ENCODE assay signal across 8 mouse cellular contexts in genomic region chr6:117906590-117907271, GRCm38 (mm10). TPM values are rescaled to one million over a fixed set of nuclear protein-coding genes. Genes with fewer than 3 reads are reported as not detected.
DNase-seq lines count a peak whose midpoint lies in the region; ATAC-seq and TF ChIP-seq lines count a peak whose summit lies in the region.

No protein-coding gene starts in this region.

- no peaks in the 10 kb centered on the region for H3K9me3 ChIP-seq in MEL (replicated peaks; ENCODE audit: insufficient read depth, low read length)
- no peaks in the 10 kb centered on the region for H3K9me3 ChIP-seq in forebrain, postnatal 0 days (ENCODE audit: low read length)
- H3K9me3 ChIP-seq in lung, embryonic 16.5 days (ENCODE audit: control insufficient read depth, low read length) = no peaks in the 10 kb centered on the region

- no peaks in the 10 kb centered on the region for H3K27me3 ChIP-seq in MEL (ENCODE audit: control insufficient read depth in 1 of 2, insufficient read depth in 2 of 2, low read length in 2 of 2)
- no peaks in the 10 kb centered on the region for H3K27me3 ChIP-seq in cerebellum, adult 2 months (ENCODE audit: control insufficient read depth, insufficient read depth, low read length)
- H3K27me3 ChIP-seq in forebrain, postnatal 0 days (ENCODE audit: insufficient read depth, low read length) = no peaks in the 10 kb centered on the region
- H3K27me3 ChIP-seq in lung, embryonic 16.5 days (ENCODE audit: control insufficient read depth, insufficient read depth, low read depth, low read length) = no peaks in the 10 kb centered on the region

- TF ChIP-seq CTCF in MEL (IDR thresholded peaks at IDR 0.05 in 2 of 3, conservative IDR thresholded peaks at IDR 0.05 in 1 of 3; ENCODE audit: control insufficient read depth in 1 of 3, insufficient read depth in 1 of 3, low read depth in 2 of 3, low read length in 3 of 3, poor library complexity in 1 of 3, severe bottlenecking in 1 of 3) = no peak
- no peak for TF ChIP-seq CTCF in cerebellum, adult 2 months (IDR thresholded peaks at IDR 0.05; ENCODE audit: borderline replicate concordance, insufficient read depth, low read depth, low read length)
- no peak; the same call in 1 of the 2 replicates for TF ChIP-seq CTCF in forebrain, postnatal 0 days (IDR thresholded peaks at IDR 0.05; ENCODE audit: low read depth)

- peak overlapping the region; percentile 99 for H3K4me2 ChIP-seq in forebrain, postnatal 0 days (ENCODE audit: low read depth)
- peak overlapping the region; percentile 83 for H3K4me2 ChIP-seq in lung, embryonic 16.5 days (ENCODE audit: low read depth, low read length)

- H3K9ac ChIP-seq in MEL (ENCODE audit: control insufficient read depth, low read depth, low read length, poor library complexity, severe bottlenecking) = peak overlapping the region; percentile 92
- peak overlapping the region; percentile 74 for H3K9ac ChIP-seq in forebrain, postnatal 0 days
- H3K9ac ChIP-seq in lung, embryonic 16.5 days (ENCODE audit: low read length) = peak overlapping the region; percentile 85

- ATAC-seq in forebrain, postnatal 0 days = peak; percentile 99
- ATAC-seq in hematopoietic stem cell, adult 5-6 weeks (replicated peaks in 1 of 2; ENCODE audit: insufficient read depth in 1 of 2, low FRiP score in 2 of 2, low TSS enrichment in 1 of 2, low read depth in 1 of 2, poor library complexity in 2 of 2, severe bottlenecking in 2 of 2) = peak; percentile 86 to 88
- ATAC-seq in lung, embryonic 16.5 days (ENCODE audit: low read depth) = peak; percentile 96

- H3K27ac ChIP-seq in MEL (ENCODE audit: control insufficient read depth, low read depth, low read length) = peak overlapping the region; percentile 80
- no peak overlapping the region; the same call in 1 of the 2 replicates for H3K27ac ChIP-seq in cerebellum, adult 2 months (ENCODE audit: insufficient read depth, low read length)
- H3K27ac ChIP-seq in forebrain, postnatal 0 days (ENCODE audit: low read depth, low read length) = peak overlapping the region; percentile 86
- peak overlapping the region; percentile 93 for H3K27ac ChIP-seq in lung, embryonic 16.5 days (ENCODE audit: low read length)

- peak overlapping the region; percentile 97 to 99 for H3K4me3 ChIP-seq in MEL (ENCODE audit: control insufficient read depth in 1 of 2, insufficient read depth in 1 of 2, low read depth in 2 of 2, low read length in 2 of 2)
- peak overlapping the region; percentile 70 for H3K4me3 ChIP-seq in cerebellum, adult 2 months (replicated peaks; ENCODE audit: insufficient read depth, low read depth, low read length)
- H3K4me3 ChIP-seq in forebrain, postnatal 0 days (ENCODE audit: low read depth, low read length) = peak overlapping the region; percentile 97
- H3K4me3 ChIP-seq in lung, embryonic 16.5 days (ENCODE audit: low read length) = peak overlapping the region; percentile 61

- peak; percentile 97 for DNase-seq in MEL (ENCODE audit: low read depth, low spot score)
- peak; percentile 96 to 98 for DNase-seq in cerebellum, adult 2 months
- peak; percentile 98 for DNase-seq in forebrain, postnatal 0 days
- peak; percentile 84 for DNase-seq in layer of hippocampus, adult 9-10 months (ENCODE audit: low spot score)
- peak; percentile 91 for DNase-seq in ovary, postnatal 10 days (ENCODE audit: low spot score)
- DNase-seq in thymus, postnatal 10 days (ENCODE audit: low spot score in 2 of 2) = peak; percentile 96 to 97

- H3K4me1 ChIP-seq in MEL (ENCODE audit: control insufficient read depth in 1 of 2, insufficient read depth in 2 of 2, low read length in 2 of 2) = peaks cover 18 to 19% of the 10 kb centered on the region in 2 experiments
- H3K4me1 ChIP-seq in cerebellum, adult 2 months (ENCODE audit: control insufficient read depth, insufficient read depth, low read length) = no peaks in the 10 kb centered on the region; the same call in 1 of the 2 replicates
- H3K4me1 ChIP-seq in forebrain, postnatal 0 days (ENCODE audit: insufficient read depth) = peaks cover 13% of the 10 kb centered on the region; the same call in 1 of the 2 replicates
- H3K4me1 ChIP-seq in lung, embryonic 16.5 days (replicated peaks; ENCODE audit: control insufficient read depth, insufficient read depth, low read length) = peaks cover 22% of the 10 kb centered on the region

- under 1% methylated on average over 66 of the region's 68 CpGs for WGBS in cerebellum, adult 2 months
- 2% methylated on average over 62 of the region's 68 CpGs for WGBS in forebrain, postnatal 0 days
- WGBS in lung, embryonic 16.5 days = under 1% methylated on average over 60 of the region's 68 CpGs

- peak in 1 of 2 experiments; percentile 38; a peak in 1 of 4 replicates for TF ChIP-seq EP300 in MEL (IDR thresholded peaks at IDR 0.05; ENCODE audit: low read depth in 1 of 2, low read length in 2 of 2)

- peaks cover 82% of the 10 kb centered on the region for H3K79me2 ChIP-seq in MEL (ENCODE audit: control insufficient read depth, insufficient read depth, low read length, poor library complexity)

- peak; percentile 79 to 80 for TF ChIP-seq POLR2A in MEL (IDR thresholded peaks at IDR 0.05; ENCODE audit: control insufficient read depth in 1 of 2, insufficient read depth in 1 of 2, low read depth in 1 of 2, low read length in 2 of 2, poor library complexity in 1 of 2)
- TF ChIP-seq POLR2A in cerebellum, adult 2 months (IDR thresholded peaks at IDR 0.05; ENCODE audit: borderline replicate concordance, insufficient read depth, low read length) = peak; percentile 88

- peaks cover 13 to 33% of the 10 kb centered on the region in 2 experiments for H3K36me3 ChIP-seq in MEL (ENCODE audit: control insufficient read depth in 1 of 2, insufficient read depth in 2 of 2, low read length in 2 of 2)
- H3K36me3 ChIP-seq in forebrain, postnatal 0 days (ENCODE audit: insufficient read depth) = no peaks in the 10 kb centered on the region
- no peaks in the 10 kb centered on the region for H3K36me3 ChIP-seq in lung, embryonic 16.5 days (ENCODE audit: control insufficient read depth, insufficient read depth, low read length)

- TF ChIP-seq RAD21 in MEL (IDR thresholded peaks at IDR 0.05; ENCODE audit: low read depth, low read length) = no peak

TF ChIP-seq in MEL, 35 proteins besides CTCF, POLR2A, EP300 and RAD21 (continues in another document):
- TF ChIP-seq SIN3A (IDR thresholded peaks at IDR 0.05; ENCODE audit: low read length) (peak; percentile 79; the same call in 1 of the 2 replicates), HCFC1 (IDR thresholded peaks at IDR 0.05; ENCODE audit: low read depth, low read length) (peak; percentile 88), ZNF384 (IDR thresholded peaks at IDR 0.05; ENCODE audit: low read depth, low read length) (no peak), BHLHE40 (IDR thresholded peaks at IDR 0.05; ENCODE audit: borderline replicate concordance, low read depth, low read length) (0 out of 2 replicates have a peak, but pooled peaks have one; percentile 43), MAZ (IDR thresholded peaks at IDR 0.05; ENCODE audit: low read depth, low read length) (peak; percentile 13; the same call in 1 of the 2 replicates), MEF2A (IDR thresholded peaks at IDR 0.05; ENCODE audit: extremely low read depth, insufficient replicate concordance, low read depth, low read length, poor library complexity, severe bottlenecking) (0 out of 2 replicates have a peak, but pooled peaks have one; percentile 17), MYB (IDR thresholded peaks at IDR 0.05; ENCODE audit: low read depth, low read length) (peak; percentile 55; the same call in 1 of the 2 replicates), ETS1 (IDR thresholded peaks at IDR 0.05; ENCODE audit: low read depth, low read length) (0 out of 2 replicates have a peak, but pooled peaks have one; percentile 20), NRF1 (IDR thresholded peaks at IDR 0.05; ENCODE audit: insufficient read depth, low read depth, low read length, poor library complexity, severe bottlenecking) (peak; percentile 61), GABPA (IDR thresholded peaks at IDR 0.05; ENCODE audit: low read depth, low read length) (no peak), RCOR1 (IDR thresholded peaks at IDR 0.05; ENCODE audit: low read depth, low read length) (0 out of 2 replicates have a peak, but pooled peaks have one; percentile 21), SMC3 (IDR thresholded peaks at IDR 0.05; ENCODE audit: low read depth, low read length) (0 out of 2 replicates have a peak, but pooled peaks have one; percentile 14), NELFE (IDR thresholded peaks at IDR 0.05; ENCODE audit: low read depth, low read length) (peak; percentile 95)

RNA-seq across cellular contexts. Expression of gene Hnrnpf, which starts 6.6 kb away (rescaled TPM):
- total RNA-seq in MEL (2012; rRNA removed) = 868 and 882 TPM in 2 replicates
- polyA plus RNA-seq in MEL (2012; ENCODE audit: insufficient read depth in 1 of 2, insufficient read length in 2 of 2, low read depth in 1 of 2, low replicate concordance in 2 of 2, missing spikeins in 1 of 2) = 1,000 to 10,000 TPM in 1 of 2 experiments, 100 to 1,000 TPM in 1; 722 to 2,287 TPM
- polyA plus RNA-seq in cerebellum, adult 2 months (2012; rRNA removed) = 119 and 129 TPM in 2 replicates
- total RNA-seq in forebrain, postnatal 0 days (2014; rRNA removed) = 236 TPM in 2 replicates
- 216 and 225 TPM in 2 replicates for polyA plus RNA-seq in forebrain, postnatal 0 days (2015; fragmentation: Nextera tagmentation; extraction: Ambion mirVana)
- total RNA-seq in hematopoietic stem cell, adult 5-6 weeks (2017) = 1,188 and 1,536 TPM in 2 replicates
- 702 and 720 TPM in 2 replicates for polyA plus RNA-seq in lung, embryonic 16.5 days (2015; fragmentation: Nextera tagmentation; extraction: Ambion mirVana)

RNA-seq across cellular contexts. Expression of gene Fxyd4, which starts 30.8 kb away (rescaled TPM):
- total RNA-seq in MEL (2012; rRNA removed) = not detected in 2 replicates
- under 1 TPM in 1 of 2 experiments, not detected in 1; 0.22 TPM for polyA plus RNA-seq in MEL (2012; ENCODE audit: insufficient read depth in 1 of 2, insufficient read length in 2 of 2, low read depth in 1 of 2, low replicate concordance in 2 of 2, missing spikeins in 1 of 2)
- polyA plus RNA-seq in cerebellum, adult 2 months (2012; rRNA removed) = not detected in 2 replicates
- total RNA-seq in forebrain, postnatal 0 days (2014; rRNA removed) = not detected in 2 replicates
- polyA plus RNA-seq in forebrain, postnatal 0 days (2015; fragmentation: Nextera tagmentation; extraction: Ambion mirVana) = 0.33 and 0.47 TPM in 2 replicates
- total RNA-seq in hematopoietic stem cell, adult 5-6 weeks (2017) = 0.15 TPM in 1 of 2 replicates, not detected in the other
- 6.1 and 6.6 TPM in 2 replicates for polyA plus RNA-seq in lung, embryonic 16.5 days (2015; fragmentation: Nextera tagmentation; extraction: Ambion mirVana)

RNA-seq across cellular contexts. Expression of gene Zfp239, which starts 44.8 kb away (rescaled TPM):
- total RNA-seq in MEL (2012; rRNA removed) = 17.9 and 20.4 TPM in 2 replicates
- polyA plus RNA-seq in MEL (2012; ENCODE audit: insufficient read depth in 1 of 2, insufficient read length in 2 of 2, low read depth in 1 of 2, low replicate concordance in 2 of 2, missing spikeins in 1 of 2) = 10 to 100 TPM in 1 of 2 experiments, not detected in 1; 18.6 TPM
- polyA plus RNA-seq in cerebellum, adult 2 months (2012; rRNA removed) = 18.4 and 19.8 TPM in 2 replicates
- 24.2 and 24.8 TPM in 2 replicates for total RNA-seq in forebrain, postnatal 0 days (2014; rRNA removed)
- polyA plus RNA-seq in forebrain, postnatal 0 days (2015; fragmentation: Nextera tagmentation; extraction: Ambion mirVana) = 16.2 and 16.5 TPM in 2 replicates
- total RNA-seq in hematopoietic stem cell, adult 5-6 weeks (2017) = 3.8 and 7.9 TPM in 2 replicates
- 5.9 and 7.5 TPM in 2 replicates for polyA plus RNA-seq in lung, embryonic 16.5 days (2015; fragmentation: Nextera tagmentation; extraction: Ambion mirVana)
